In the genomic region with DNA sequence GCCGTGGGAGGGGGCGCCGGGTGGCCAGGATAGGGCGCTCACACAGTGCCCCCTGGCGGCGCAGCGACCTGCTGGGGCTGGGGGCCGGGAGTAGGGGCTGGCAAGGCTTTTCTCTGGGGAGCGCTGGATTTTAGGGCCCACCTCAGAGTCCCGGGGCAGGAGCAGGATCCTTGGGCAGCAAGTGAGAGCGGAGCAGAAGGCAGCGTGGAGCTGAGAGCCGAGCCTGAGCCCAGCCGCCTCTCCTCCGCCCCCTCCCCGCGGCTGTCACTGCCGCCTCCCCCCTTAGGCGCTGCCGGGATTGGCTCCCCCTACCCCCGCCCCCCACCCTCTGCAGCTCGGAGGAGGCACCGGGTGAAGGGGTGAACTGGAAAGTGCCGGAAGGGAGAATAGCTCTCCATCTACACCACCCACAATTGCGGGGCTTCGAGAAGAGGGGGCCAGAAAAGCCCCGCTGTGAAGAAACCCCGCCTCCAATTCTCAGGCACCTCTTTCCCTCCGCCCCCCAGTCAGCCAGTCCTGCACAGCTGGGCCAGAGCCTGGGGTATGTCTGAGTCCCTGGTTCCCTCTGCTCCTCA, we compare ENCODE assay signal across 9 mouse cellular contexts. TPM values are rescaled to one million over a fixed set of nuclear protein-coding genes. Genes with fewer than 3 reads are reported as not detected.
DNase-seq lines count a peak whose midpoint lies in the region; ATAC-seq and TF ChIP-seq lines count a peak whose summit lies in the region.
"Had no signal": no experiment of that assay in that cellular context is flagged by ENCODE, and none has a peak within 500 bp of the region (broad histone marks: within the 10 kb centered on the region; RNA-seq: fewer than 3 reads in every experiment).

A gene (minus strand): TSS at position 231 of the 575 bp plus-strand sequence.

- H3K27ac ChIP-seq in embryonic facial prominence, embryonic 12.5 days: peak within 1 kb of the TSS; percentile 17; the same call in 1 of the 2 replicates
- H3K27ac ChIP-seq in small intestine, adult 2 months (ENCODE audit: insufficient read depth, low read depth, low read length): no peak within 1 kb of the TSS

- H3K4me2 ChIP-seq in embryonic facial prominence, embryonic 12.5 days (replicated peaks): peak within 1 kb of the TSS; percentile 88

- H3K9me3 ChIP-seq in embryonic facial prominence, embryonic 12.5 days: no peaks in the 10 kb centered on the region

- peaks cover 38% of the 10 kb centered on the region for H3K4me1 ChIP-seq in embryonic facial prominence, embryonic 12.5 days
- peaks cover 5% of the 10 kb centered on the region for H3K4me1 ChIP-seq in small intestine, adult 2 months (ENCODE audit: control insufficient read depth, insufficient read depth, insufficient read length, low read length)

- peaks cover 4% of the 10 kb centered on the region for H3K36me3 ChIP-seq in embryonic facial prominence, embryonic 12.5 days
- peaks cover 19% of the 10 kb centered on the region for H3K36me3 ChIP-seq in small intestine, adult 2 months (ENCODE audit: control insufficient read depth, insufficient read depth, low read length)

- no peak for TF ChIP-seq CTCF in small intestine, adult 2 months (IDR thresholded peaks at IDR 0.05; ENCODE audit: extremely low read depth, insufficient read length, insufficient replicate concordance, low read depth, low read length)

- peak within 1 kb of the TSS; percentile 37 for H3K4me3 ChIP-seq in embryonic facial prominence, embryonic 12.5 days
- peak within 1 kb of the TSS; percentile 27; the same call in 1 of the 2 replicates for H3K4me3 ChIP-seq in small intestine, adult 2 months (ENCODE audit: low read depth, low read length)

- DNase-seq in cerebellum, postnatal 10 days: peak; percentile 74 to 75
- peak; percentile 41 to 49 for DNase-seq in heart, postnatal 36 days
- DNase-seq in layer of hippocampus, adult 8-10 months (ENCODE audit: low spot score in 2 of 2): peak in 1 of 2 experiments; percentile 55
- peak; percentile 22 for DNase-seq in lung, postnatal 14 days
- no peak for DNase-seq in spleen, postnatal 10 days (ENCODE audit: low spot score in 2 of 2)

- intact Hi-C loops in heart, postnatal 36 days (cut with DNase I): no loop called here

- H3K9ac ChIP-seq in embryonic facial prominence, embryonic 12.5 days: peak within 1 kb of the TSS; percentile 45

- ATAC-seq in cerebellum, adult (ENCODE audit: insufficient number of reproducible peaks, low FRiP score, low TSS enrichment): no peak
- ATAC-seq in embryonic facial prominence, embryonic 12.5 days (ENCODE audit: insufficient number of reproducible peaks, insufficient read depth, low FRiP score, low TSS enrichment): peak; percentile 62

- TF ChIP-seq POLR2A in small intestine, adult 2 months (IDR thresholded peaks at IDR 0.05; ENCODE audit: low read depth, low read length): no peak

- H3K27me3 ChIP-seq in embryonic facial prominence, embryonic 12.5 days: peaks cover 41% of the 10 kb centered on the region
- peaks cover 11% of the 10 kb centered on the region for H3K27me3 ChIP-seq in small intestine, adult 2 months (ENCODE audit: control insufficient read depth, insufficient read depth, low read length)

- WGBS in embryonic facial prominence, embryonic 12.5 days: under 1% methylated on average over 24 of the region's 29 CpGs
- 5% methylated on average over 29 of the region's 29 CpGs for WGBS in small intestine, adult 2 months

RNA-seq across cellular contexts. Expression of the gene that starts here (rescaled TPM):
- polyA plus RNA-seq in embryonic facial prominence, embryonic 12.5 days (2016; fragmentation: Nextera tagmentation; extraction: Ambion mirVana): 1.1 and 1.4 TPM in 2 replicates
- total RNA-seq in heart, postnatal 36 days (2021): 100 to 1,000 TPM; 204 to 236 TPM
- total RNA-seq in layer of hippocampus, adult 8-10 months (2022): 100 to 1,000 TPM; 163 to 211 (median 185) TPM
- polyA plus RNA-seq in small intestine, adult 2 months (2012; rRNA removed): 5.9 and 6.5 TPM in 2 replicates
- polyA plus RNA-seq: C2C12 had no signal

Comparison
In these comparisons a context has a peak if more than half of its experiments do, and no peak if none do; other contexts are left out.
1. DNase-seq: peak in cerebellum, postnatal 10 days (2 of 2), heart, postnatal 36 days (2 of 2) and lung, postnatal 14 days (single experiment); none in spleen, postnatal 10 days (0 of 2).